Mouse (Mus musculus): ENCODE data around the gene Ccr3.

DNA sequence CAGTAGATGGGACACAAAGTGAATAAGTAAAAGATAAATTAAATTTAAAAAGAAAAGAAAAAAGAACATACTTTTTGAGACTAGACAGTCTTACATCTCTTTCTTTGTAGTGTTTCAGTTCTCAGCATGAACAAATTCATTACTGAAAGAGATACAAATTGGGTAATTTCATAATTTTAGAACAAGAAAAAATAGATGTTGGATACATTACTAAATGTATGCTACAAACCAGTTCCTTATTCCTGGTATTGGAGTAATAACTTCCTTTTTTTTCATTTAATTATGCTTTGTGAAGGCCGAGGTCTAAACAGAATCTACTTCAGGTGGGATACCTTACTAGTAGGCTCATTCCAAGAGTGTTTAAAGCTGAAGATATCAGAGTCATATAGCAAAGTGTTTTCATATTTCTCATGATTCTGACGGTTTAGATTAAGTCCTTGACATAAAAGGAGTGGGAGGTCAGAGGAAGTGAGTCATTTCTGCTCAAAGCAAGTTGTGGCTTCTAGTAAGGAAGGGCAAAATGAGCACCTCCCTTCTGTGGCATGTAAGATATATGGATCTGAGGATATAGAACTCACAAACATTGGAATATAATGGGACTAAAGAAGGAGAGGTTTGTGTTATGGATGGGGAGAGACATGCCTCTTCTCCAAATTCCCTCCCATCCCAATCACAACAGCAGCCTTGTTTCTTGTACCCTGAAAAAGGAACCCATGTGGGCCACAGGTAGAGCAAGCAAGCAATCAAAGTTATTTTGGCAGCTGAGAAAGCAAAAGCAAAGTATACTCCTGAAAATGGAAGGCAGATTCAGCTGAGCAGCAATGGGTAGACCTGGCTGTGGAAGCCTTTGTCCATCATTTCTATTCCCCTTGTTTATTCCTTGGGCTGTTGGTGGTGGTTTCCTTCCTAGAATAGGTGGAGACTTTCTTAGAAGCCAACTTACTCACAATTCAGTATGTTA, 46.6 kb downstream of the Ccr3 start:
- TF ChIP-seq CTCF (conservative IDR thresholded peaks at IDR 0.05; ENCODE audit: low read length) (no peak), NANOG (IDR thresholded peaks at IDR 0.05; ENCODE audit: borderline replicate concordance, low read length) (no peak), POU5F1 (IDR thresholded peaks at IDR 0.05; ENCODE audit: borderline replicate concordance, low read length) (no peak)

All from E14TG2a.4 (cell line).